Mouse (Mus musculus): ENCODE measurements at regions not wholly inside any gene's neighbourhood (a gene's known extent, or its start where the extent isn't known, plus 50 kb on each side); places are given as distances from the start of the nearest gene placed in this dataset.

DNA sequence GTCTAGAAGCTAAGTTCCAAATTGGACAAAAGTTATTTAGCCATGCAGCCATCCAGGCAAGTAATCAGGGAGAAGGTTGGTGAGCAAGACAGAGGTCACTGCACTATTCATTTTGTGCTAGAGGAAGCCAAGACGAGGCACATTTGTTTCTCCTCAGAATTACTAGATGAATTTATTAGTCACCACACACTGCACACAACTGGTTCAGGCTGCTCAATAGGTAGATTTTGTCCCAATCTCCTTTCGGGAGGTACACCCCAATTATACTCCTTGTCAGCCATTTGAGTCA, 67.1 kb upstream of the Pam start:
- no peak overlapping the region for H3K9ac ChIP-seq
- no peak for ATAC-seq (replicated peaks; ENCODE audit: low FRiP score)
- WGBS: 45% methylated on average over 2 of the region's 2 CpGs
- no peaks in the 10 kb centered on the region for H3K4me1 ChIP-seq
- no peaks in the 10 kb centered on the region for H3K27me3 ChIP-seq
- H3K27ac ChIP-seq: no peak overlapping the region
- H3K4me3 ChIP-seq (replicated peaks): no peak overlapping the region
- no peaks in the 10 kb centered on the region for H3K9me3 ChIP-seq (replicated peaks)
- no peaks in the 10 kb centered on the region for H3K36me3 ChIP-seq
- no peak overlapping the region for H3K4me2 ChIP-seq

DNA sequence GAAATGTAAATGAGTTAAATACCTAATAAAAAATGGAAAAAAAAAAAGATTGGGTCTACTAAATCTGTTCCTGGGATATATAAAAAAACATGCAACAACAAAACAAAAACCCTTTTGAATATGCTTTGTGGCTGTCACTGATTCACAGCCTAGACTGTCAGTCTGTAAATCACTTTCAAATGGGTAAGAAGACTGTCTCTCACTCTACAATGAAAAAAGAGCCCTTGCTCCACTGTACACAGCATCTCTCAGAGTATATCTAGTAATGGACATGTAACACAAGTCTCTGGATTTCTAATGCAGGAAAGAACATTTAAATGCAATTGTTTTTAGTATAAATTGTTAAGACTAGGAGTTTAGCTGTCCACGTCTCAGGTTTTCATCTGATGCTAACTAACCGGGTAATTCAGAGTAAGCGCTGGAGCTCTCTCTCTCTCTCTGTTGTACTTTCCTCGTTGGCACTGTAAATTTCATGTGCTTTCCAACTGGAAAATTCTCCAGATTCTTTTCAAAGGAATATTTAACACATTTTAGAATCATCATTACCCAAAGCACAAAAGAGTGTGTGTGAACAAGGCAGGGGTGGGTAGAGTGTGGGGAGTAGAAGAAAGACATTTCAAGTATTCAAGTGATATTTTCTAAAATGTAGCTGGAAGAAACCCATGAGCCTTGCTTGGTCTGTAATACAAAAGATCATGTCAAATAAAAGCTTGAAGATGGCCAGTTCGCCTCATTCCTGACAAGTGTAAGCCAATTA, 66.6 kb upstream of the Pam start:
- no peak overlapping the region for H3K4me3 ChIP-seq (replicated peaks)
- no peaks in the 10 kb centered on the region for H3K36me3 ChIP-seq
- no peak for ATAC-seq (replicated peaks; ENCODE audit: low FRiP score)
- no peaks in the 10 kb centered on the region for H3K9me3 ChIP-seq (replicated peaks)
- H3K4me2 ChIP-seq: no peak overlapping the region
- no peaks in the 10 kb centered on the region for H3K4me1 ChIP-seq
- no peak overlapping the region for H3K27ac ChIP-seq
- no peak overlapping the region for H3K9ac ChIP-seq
- no peaks in the 10 kb centered on the region for H3K27me3 ChIP-seq
- 78% methylated on average over 5 of the region's 5 CpGs for WGBS

DNA sequence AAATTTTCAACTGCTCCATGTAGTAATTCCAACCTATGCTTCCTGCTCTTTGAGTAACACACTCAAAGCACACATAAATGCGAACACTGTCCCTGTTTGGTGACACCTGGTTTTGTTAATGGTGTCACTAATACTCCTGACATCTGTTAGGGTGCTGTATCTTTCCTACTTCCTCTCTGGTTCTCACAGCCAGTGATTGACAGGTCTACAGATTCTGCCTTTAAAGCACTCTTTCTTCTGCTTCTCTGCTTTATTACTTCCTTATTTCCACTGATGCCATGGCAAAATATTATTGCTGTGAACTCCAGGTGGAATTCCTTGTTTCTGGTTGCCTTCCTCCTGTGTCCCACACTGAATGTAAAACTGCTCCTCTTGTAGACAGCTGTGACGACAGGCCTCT, 63.5 kb upstream of the Pam start:
- Histone ChIP-seq H3K4me1 (no peaks in the 10 kb centered on the region), H3K4me3 (replicated peaks) (no peak overlapping the region), H3K27ac (no peak overlapping the region), H3K4me2 (no peak overlapping the region), H3K9me3 (replicated peaks) (no peaks in the 10 kb centered on the region), H3K9ac (no peak overlapping the region), H3K27me3 (no peaks in the 10 kb centered on the region), H3K36me3 (no peaks in the 10 kb centered on the region)
- WGBS: 79% methylated on average over 2 of the region's 2 CpGs
- no peak for ATAC-seq (replicated peaks; ENCODE audit: low FRiP score)

DNA sequence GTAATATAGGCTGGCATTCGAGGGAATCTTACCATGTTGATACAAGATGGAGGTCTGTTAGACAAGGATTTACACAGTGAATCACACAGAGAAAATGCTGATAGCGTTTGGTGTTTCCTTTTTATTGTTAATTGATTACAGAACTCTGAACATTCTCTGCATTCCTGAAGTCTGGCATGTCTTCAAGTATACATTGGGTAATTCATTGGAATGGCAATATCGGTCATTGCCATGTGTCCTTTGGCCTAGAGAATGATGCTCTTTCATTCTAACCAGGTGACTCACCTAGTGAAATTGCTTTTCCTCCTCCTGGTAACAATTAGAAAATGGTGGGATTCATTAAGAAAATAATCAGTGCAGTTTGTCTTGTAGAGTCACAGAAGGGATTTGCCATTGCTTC, 51.9 kb upstream of the Pam start:
- Histone ChIP-seq H3K9ac (no peak overlapping the region), H3K36me3 (no peaks in the 10 kb centered on the region), H3K4me2 (no peak overlapping the region), H3K4me1 (no peaks in the 10 kb centered on the region), H3K9me3 (replicated peaks) (no peaks in the 10 kb centered on the region), H3K27me3 (no peaks in the 10 kb centered on the region), H3K4me3 (replicated peaks) (no peak overlapping the region), H3K27ac (no peak overlapping the region)
- ATAC-seq (replicated peaks; ENCODE audit: low FRiP score): no peak
- 72% methylated on average over 3 of the region's 3 CpGs for WGBS
